Mouse (Mus musculus) hematopoietic stem cell, adult 5-6 weeks (primary cell): ENCODE measurements around the gene Galns. TPM values are rescaled to one million over a fixed set of nuclear protein-coding genes. Genes with fewer than 3 reads are reported as not detected.

Experiments used
- ATAC-seq, 2 experiments: fragments of 125-278 bp in 1 of 2; replicated peaks in 1 of 2; 2 replicates each; pipeline ENCODE4 v1.8.0; 2016 to 2017; ENCODE audit warnings: inconsistent platforms in 2 of 2, mild to moderate bottlenecking in 2 of 2, moderate number of reproducible peaks in 2 of 2, low read depth in 1 of 2, moderate TSS enrichment in 1 of 2; ENCODE audit not compliant: low FRiP score in 2 of 2, poor library complexity in 2 of 2, severe bottlenecking in 2 of 2, insufficient read depth in 1 of 2, low TSS enrichment in 1 of 2
- total RNA-seq: library from RNA; stranded (forward); fragments of 172-1452, 232-1000 nt; gene quantifications from 2 replicates; pipeline ENCODE4 v1.2.3, GENCODE M21; 2017

Galns gene
- total RNA-seq: 13.9 and 15.1 TPM in 2 replicates

DNA sequence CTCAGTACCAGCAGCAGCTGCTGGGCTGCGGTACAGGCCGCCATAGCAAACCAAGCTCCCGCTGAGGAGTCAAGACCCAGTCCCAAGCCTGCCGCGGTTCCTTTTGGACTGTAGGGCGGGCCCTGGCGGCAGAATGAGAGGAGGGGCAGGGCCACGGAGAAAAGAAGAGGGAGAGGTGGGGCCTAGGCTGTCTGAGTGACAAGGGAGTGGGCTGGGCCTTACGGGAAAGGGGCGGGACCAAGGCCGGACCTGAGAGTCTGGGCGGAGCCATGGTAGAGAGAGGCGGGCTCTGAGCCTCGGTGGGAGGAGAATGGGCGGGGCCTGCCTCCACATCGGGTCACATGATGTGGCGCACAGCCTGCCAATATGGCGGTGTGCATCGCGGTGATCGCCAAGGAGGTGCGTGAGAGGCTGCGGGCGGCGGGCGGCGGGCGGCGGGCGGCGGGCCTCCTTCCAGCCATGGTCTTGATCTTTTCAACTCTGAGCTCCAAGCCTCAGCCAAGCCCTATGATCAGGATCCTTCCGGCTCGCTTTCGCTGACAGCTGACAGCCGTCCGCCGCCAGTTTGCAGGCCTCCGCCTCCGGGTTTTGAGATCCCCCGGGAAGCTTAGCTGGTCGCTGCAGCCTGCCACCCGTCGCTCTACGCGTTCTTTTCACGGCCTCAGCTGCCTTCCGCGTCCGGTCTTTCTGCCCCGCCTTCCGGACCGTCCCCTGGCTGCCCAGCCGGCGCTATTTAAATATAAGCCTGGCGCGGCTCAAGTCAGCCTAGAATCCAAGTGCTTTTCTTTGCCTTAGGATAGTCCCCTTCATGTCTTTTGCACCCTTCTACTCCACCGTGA, at the start of gene Galns, which contains the start of gene Trappc2l:
TSS of gene Galns (minus strand) at position 169 of the 839 bp plus-strand sequence.
TSS of gene Trappc2l (plus strand) at position 346 of the 839 bp plus-strand sequence.
- peak; percentile 97 to 98 for ATAC-seq

DNA sequence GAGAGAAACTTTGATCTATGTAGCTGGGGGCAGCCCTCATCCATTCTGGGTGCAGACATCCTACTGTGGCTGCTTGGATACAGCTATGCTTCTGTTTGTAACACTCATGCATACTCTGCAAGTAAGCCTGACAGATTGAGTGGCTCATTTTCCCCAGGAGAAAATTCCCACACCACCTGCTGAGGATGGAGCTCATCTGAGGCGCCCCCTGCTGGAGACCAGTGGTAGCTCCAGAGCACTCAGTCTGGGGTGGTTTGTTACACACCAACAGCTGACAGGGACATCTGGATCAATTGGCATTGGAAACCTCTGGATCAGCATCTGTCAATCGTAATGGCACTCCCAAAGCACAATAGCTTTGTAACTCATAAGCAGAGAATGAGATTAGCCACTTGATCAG, 48.8 kb upstream of the Galns start:
- no peak for ATAC-seq

DNA sequence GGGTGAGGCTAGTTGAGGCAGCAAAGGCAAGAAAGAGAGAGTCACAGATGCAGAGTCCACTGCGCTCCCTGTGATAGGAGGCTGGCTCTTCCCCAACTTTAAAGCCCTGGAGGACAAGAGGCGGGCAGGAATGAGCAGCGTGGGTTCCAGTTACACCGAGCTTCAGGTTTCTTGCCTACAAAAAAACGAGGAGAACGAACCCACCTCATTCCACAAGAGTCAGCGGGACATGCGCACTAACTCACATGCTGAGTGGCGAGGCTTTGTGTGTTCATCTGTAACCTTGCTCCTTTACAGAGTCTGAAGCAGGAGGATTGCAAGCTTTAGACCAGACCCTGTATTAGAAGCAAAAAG, 47.5 kb upstream of the Galns start:
- no peak for ATAC-seq

DNA sequence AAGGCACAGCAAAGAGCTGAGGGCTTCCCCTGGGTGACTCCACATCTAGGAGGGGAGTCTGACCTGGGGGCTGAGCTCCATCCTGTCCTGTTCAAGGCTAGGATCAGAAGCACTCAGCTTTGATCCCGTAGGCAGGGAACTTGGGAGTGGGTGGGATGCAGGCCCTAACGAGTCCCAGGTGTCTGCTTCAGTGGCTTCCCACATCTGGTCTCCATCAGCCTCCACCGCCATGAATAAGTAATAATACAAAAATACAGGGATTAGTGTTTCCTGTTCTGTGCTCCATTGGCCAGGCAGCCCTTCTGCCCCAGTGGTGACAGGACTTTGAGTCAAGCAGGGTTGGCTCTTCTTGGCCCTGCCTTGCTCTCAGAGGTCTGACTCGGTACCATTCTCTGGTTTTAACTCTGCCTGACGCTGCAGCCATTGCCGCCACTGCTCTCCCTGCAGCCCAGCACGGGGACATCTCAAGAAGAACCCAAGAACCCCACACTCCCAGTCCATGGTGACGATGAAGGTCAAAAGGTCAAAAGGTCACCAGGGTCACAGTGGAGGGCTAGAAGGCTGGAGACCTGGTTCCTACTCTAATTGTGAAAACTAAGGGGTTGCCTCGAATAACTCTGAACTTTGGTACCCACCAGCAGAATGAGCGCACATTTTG, 47.0 kb upstream of the Galns start:
- no peak for ATAC-seq

DNA sequence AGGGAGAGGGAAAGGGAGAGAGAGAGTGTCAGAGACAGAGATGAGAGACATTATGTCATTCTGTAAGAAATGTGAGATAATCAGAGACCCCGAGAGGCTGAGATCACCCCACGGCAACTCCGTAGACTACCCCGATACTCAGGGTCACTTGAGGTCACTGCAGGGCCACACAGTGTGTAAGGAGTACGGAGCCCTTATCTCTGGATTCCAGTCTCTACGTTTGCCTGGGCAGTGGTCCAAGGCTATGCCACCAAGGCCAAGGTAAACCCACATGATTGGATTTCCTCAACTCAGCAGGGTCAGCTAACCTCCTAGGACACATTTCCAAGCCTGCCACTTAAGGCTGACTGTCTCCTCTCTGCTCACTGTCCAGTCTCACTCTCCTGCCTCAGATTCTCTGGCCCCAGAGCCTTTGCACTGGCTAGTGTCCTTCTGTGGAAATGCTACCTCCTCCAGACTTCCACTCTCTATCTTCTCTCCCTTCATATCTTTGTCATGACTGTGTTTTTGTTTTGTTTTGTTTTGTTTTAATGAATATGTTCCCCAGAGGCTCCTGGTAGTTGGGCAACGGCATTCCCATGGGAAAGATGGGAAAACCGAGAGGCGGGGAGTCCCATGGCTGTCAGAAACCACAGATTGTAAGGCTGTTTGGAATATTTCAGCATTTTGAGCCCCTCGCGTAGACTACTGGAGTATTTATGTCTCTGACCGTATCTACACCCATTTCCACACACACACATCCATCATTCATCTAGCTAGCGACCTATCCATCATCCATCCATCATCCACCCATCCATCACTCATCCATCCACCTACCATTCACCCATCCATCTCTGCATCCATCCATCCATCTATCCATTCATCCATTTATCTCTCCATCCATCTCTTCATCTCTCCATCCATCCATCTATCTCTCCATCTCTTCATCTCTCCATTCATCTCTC, 45.1 kb upstream of the Galns start:
- peak; percentile 5 to 22; a peak in 2 of 4 replicates for ATAC-seq

DNA sequence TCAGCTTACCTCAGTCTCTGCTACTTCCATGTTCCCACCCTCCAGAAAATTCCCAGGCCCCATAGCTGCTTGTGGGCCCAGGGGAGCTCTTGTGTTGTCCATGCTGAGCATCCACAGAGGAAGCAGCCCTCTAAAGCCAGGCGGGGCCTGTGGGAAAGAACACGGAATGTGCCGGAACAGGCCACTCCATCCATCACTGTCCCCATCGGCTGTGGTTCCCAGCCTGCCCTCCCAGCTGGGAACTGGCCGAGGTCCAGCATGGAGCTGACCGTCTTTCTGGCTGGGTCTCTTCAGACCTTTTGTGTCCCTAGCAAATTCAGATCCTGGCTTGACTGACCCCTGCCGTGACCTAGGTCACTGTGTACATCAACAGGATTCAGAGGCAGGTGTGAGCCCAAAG, 43.5 kb upstream of the Galns start:
- no peak for ATAC-seq

DNA sequence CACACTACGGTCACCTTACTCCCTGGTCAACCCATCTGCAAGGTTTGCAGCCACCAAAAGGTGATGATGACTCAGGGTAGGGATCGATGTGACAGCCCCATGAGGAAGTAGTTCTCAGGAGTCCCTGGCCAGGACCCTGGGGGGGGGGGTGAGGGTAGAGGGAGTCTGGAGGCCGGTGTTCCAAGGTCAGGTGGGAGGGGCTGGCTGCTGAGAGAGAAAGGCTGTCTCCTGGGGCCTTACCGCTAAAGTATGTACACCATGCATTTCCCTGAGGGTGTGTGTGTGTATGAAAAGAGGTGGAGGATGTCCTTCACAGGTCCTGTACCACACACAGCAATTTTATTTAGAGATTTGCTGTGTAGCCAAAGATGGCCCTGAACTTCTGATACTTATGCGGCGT, 41.4 kb upstream of the Galns start:
- no peak for ATAC-seq

DNA sequence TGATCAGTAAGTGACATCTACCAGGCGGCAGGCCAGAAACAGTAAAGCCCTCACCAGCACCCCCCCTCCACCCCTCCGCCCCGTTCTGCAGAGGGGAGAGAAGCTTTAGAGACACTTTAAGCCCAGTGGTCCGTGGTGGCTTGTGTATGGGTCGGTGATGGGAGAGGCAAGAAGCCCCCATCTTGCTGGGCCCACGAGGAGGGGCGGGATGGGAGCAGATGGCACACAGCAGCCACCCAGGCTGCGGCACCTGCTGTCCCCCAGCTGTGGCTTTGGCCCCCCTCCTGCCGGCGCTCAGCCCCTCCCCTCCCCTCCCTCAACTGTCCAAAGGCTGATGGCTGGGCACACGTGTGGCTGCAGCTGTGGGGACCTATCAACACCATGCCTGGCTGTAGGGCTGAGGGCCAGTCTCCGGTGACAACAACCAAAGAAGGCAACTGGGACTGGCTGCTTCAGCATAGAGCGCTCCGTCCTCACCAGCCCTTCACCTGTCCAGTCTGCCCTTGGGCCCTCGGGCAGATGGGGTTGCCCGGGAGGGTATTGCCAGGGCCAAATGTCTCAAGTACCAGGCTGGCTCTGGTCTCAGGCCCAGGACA, 40.2 kb upstream of the Galns start:
- no peak for ATAC-seq

DNA sequence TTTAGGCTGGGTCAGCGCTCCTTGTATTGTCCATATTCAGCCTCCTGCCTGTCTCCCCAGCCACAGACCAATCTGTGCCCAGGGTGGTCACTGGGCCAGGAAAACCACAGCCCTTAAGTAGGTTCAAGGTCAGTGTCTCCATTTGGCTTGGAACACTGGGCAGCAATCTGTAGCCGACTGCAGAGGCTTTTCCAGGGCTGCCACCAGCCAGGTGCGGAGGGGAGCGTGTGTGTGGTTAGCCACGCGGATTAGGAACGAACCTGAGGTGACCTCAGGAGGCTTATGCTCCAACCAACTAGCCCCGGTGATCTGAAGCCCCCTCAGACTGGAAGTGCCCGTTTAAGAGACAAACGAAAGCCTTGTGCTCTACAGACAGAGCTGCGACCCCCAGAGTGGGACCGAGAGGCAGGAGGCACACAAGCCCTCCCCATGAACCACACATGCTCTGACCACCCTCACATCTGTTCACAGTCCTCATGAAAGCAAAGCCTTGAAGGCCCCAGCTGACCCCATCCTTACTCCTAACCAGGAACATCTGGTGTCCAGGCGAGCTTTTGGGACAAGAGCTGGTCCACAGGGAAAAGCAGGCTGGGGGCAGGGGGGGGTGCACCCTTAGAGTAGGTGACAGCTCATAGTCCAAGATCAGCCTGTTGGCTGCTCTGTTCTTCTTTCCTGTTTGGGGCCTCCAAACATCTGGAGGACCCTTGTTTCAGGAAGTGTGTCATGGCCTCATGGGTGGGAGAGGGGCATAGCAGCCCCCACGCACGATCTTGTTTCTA, 37.1 kb upstream of the Galns start:
- no peak for ATAC-seq

DNA sequence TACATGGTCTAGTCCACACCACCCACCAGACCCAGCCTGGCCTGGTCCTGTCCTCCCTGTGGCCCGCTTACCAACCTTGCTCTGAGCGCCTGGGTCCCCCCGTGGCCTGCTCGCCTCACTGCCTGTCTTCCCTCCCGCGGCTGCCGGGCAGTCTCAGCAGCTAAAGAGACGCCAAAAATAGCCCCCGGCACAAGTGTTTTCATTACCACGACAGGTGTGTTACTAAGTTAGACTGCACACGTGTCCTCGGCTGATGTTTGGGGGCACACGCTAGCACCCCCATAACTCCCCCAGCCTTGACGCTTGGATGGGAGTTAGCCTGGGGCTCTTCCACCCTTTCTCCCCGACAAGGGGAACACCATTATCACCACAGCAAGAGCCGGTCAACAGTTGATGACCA, 35.1 kb upstream of the Galns start:
- no peak for ATAC-seq

DNA sequence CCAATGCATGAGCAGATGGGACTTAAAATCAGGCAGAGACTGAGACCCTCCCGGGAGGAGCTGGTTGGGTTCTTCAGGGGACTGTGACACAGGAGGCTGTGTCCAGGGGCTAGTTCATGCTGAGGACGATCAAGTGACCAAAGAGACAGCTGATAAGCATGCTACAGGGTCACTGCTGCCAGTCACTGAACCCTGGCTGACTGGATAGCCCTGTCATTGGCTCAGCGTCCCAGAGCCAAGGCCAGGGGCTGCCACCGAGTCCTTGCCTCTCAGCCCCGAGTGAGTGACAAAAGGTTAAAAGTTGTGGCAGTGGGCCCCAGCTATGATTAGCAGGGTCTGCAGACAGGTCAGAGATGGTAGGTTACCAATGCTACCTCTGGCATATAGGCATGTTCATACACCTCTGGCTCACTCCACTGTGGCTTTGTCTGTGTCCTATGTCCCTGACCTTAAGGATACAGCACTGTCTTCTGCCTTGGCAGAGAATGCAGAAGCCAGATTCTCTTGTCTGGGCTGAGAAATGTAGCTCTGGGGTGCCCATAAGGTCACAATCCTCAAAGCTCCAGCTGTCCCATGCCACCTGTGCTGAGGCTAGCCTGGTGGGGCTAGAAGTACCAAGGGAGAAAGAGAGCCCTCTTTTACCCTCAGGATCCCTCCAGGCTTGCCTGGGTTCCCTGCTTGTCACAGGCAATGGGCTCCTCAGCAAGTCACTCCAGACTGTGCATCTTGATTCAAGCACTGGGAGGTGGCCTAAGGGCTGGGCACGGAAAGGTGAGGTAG, 33.1 kb upstream of the Galns start:
- no peak for ATAC-seq

DNA sequence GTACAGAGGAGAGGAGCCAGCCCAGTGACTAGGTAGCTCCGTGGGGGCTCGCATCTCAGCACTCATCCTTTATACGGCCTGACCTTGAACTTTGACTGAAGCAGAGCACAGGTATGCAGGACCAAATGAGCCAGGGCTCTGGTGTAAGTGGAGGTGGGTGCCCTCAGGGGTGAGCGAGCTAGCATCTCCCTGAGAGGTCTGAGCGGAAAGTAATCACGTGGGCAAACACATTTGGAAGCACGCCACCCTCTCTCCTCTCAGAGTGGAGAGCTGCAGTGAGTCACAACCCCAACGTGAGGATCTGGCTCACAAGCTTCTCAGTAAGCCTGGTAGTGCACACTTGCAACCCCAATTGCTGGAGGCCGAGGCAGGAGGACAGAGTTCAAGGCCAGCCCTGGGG, 30.8 kb upstream of the Galns start:
- no peak for ATAC-seq

DNA sequence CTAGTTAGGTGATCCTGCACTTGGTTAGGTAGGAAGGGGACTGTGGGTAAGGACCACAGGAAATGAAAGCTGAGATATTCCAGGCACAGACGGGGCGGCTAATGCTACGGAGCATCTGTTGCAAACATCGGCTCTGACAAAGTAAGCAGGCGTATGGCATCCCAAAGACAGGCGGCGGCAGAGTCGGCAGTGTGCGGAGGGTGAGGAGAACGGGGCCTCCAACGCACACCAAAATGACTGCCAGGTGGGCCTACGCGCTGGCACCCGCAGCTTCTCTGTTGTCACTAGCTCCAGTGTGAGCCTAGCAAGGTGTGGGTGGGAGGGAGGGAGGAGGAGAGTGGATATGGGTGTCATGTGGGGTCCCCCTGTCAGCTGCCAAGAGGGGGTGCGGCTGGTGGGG, 30.1 kb upstream of the Galns start:
- no peak for ATAC-seq

DNA sequence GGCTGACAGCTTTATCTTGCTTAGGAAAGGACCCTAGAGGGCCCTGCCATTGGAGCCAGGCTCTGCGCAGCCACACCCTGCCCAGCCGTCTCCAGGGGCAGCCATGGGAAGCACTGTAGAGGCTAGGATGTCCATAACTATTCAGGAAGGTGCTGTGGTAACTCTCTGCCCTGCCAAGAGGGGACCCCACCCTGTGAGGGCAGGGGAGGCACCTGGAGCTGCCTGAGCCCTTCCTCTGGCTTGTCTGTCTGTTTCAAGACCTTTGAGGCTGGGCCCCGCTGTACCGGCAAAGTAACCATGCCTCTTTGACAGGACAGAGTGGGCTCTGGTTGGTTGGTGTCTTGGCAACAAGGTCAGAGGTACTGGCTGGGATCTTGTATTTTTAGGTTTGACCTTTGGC, 29.6 kb upstream of the Galns start:
- no peak for ATAC-seq

DNA sequence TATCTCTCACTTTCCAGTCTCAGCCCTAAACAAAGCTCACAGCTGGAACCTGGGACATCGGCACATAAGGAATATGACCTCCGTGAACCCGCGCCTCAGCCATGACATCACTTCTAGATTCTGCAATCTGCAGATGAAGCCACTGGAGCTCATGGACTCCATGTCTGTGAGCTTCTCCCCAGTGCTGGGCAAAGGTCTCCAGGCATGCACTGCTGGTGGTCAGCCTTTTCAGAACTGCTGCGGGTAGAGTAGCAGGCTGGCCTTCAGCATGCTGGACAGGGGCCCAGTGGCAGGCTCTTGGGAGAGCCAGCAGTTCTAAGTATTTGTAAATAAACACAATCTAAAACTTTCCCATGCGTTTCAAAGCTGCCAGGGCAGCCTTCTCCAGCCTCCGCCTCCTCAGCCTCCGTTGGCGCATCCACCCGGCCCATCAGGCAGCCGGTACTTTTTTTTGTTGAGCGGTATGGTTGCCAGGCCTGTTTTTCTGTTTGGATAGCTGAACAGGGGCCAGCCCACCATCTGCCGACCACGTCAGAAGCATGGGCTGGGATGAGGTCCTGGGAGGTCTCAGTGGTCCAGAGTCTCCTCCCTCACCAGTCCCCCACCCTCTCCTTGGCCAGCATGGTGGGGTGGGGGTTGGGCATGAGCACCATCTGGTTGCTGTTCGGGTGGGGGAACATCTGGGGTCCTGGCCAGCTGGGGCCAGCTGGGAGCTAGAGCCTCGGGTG, 28.4 kb upstream of the Galns start:
- no peak for ATAC-seq

DNA sequence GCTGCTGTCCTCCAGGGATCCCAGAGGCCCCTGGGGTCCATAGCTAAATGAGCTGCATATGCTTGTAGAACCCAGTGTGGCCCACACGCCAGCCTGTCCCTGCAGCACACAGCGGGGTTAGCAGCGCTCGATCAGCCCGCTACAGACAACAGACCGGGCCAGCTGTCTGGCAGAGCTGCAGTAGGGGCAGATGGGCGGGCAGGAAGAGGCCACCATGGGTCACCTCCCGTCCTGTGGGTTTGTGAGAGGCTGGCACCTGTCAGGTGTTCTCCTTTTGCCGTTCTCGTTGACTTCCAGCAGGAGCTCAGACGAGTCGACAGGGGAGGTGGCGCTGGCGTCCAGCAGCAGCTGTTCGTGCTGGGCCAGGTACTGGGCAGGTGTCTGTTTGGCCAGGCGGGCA, 27.3 kb upstream of the Galns start:
- no peak for ATAC-seq
